Mouse (Mus musculus): ENCODE measurements around the gene Tppp3. TPM values are rescaled to one million over a fixed set of nuclear protein-coding genes. Genes with fewer than 3 reads are reported as not detected.

Tppp3 gene
- polyA plus RNA-seq, 1 experiment from 2014 or later = 42.3 TPM

- peak; percentile 87 for DNase-seq
- H3K9ac ChIP-seq = no peak overlapping the region
- H3K4me1 ChIP-seq (ENCODE audit: insufficient read depth) = no peaks in the 10 kb centered on the region
- TF ChIP-seq CTCF (IDR thresholded peaks at IDR 0.05; ENCODE audit: low read depth) = no peak
- H3K36me3 ChIP-seq (ENCODE audit: insufficient read depth) = no peaks in the 10 kb centered on the region
- no peak overlapping the region for H3K4me3 ChIP-seq (ENCODE audit: low read depth, low read length)
- peak overlapping the region; percentile 60 for H3K27ac ChIP-seq (ENCODE audit: low read depth)
- 49% methylated on average over 4 of the region's 4 CpGs for WGBS
- no peaks in the 10 kb centered on the region for H3K9me3 ChIP-seq (ENCODE audit: low read depth, low read length)
- H3K27me3 ChIP-seq (ENCODE audit: insufficient read depth, low read length) = peaks cover 5% of the 10 kb centered on the region; the same call in 1 of the 2 replicates
- ATAC-seq (ENCODE audit: insufficient read depth) = peak; percentile 83
- H3K4me2 ChIP-seq = no peak overlapping the region
Observed at GRCm38 (mm10) chr8:105419800-105420199, 51.5 kb downstream of the Tppp3 start.

- peak; percentile 21 for DNase-seq
- no peaks in the 10 kb centered on the region for H3K36me3 ChIP-seq (ENCODE audit: insufficient read depth)
- 60% methylated on average over 2 of the region's 2 CpGs for WGBS
- H3K4me3 ChIP-seq (ENCODE audit: low read depth, low read length) = no peak overlapping the region
- H3K4me2 ChIP-seq = no peak overlapping the region
- H3K9me3 ChIP-seq (ENCODE audit: low read depth, low read length) = no peaks in the 10 kb centered on the region
- peak overlapping the region; percentile 60; the same call in 1 of the 2 replicates for H3K27ac ChIP-seq (ENCODE audit: low read depth)
- H3K27me3 ChIP-seq (ENCODE audit: insufficient read depth, low read length) = peaks cover 11% of the 10 kb centered on the region; the same call in 1 of the 2 replicates
- no peak for TF ChIP-seq CTCF (IDR thresholded peaks at IDR 0.05; ENCODE audit: low read depth)
- no peaks in the 10 kb centered on the region for H3K4me1 ChIP-seq (ENCODE audit: insufficient read depth)
- H3K9ac ChIP-seq = no peak overlapping the region
- ATAC-seq (ENCODE audit: insufficient read depth) = no peak
Observed at GRCm38 (mm10) chr8:105418992-105419391, 52.3 kb downstream of the Tppp3 start.

Other genes with a start within 250 kb of the Tppp3 start
- 35.4 and 36.1 TPM in 2 replicates for gene D230025D16Rik, start 246.4 kb downstream of the Tppp3 start, polyA plus RNA-seq (2014; fragmentation: Nextera tagmentation; extraction: Ambion mirVana)
- 17.4 and 21.2 TPM in 2 replicates for gene B3gnt9, start 216.4 kb downstream of the Tppp3 start, polyA plus RNA-seq (2014; fragmentation: Nextera tagmentation; extraction: Ambion mirVana)
- 24.3 and 26.1 TPM in 2 replicates for gene Tradd, start 206.9 kb downstream of the Tppp3 start, polyA plus RNA-seq (2014; fragmentation: Nextera tagmentation; extraction: Ambion mirVana)
- gene Fbxl8, start 206.9 kb downstream of the Tppp3 start, polyA plus RNA-seq (2014; fragmentation: Nextera tagmentation; extraction: Ambion mirVana) = 3.8 and 4.6 TPM in 2 replicates
- gene Hsf4, start 201.7 kb downstream of the Tppp3 start, polyA plus RNA-seq (2014; fragmentation: Nextera tagmentation; extraction: Ambion mirVana) = 0.33 and 0.34 TPM in 2 replicates
- gene Nol3, start 195.4 kb downstream of the Tppp3 start, polyA plus RNA-seq (2014; fragmentation: Nextera tagmentation; extraction: Ambion mirVana) = 0.61 and 1.1 TPM in 2 replicates
- 9.0 and 9.5 TPM in 2 replicates for gene 4931428F04Rik, start 181.7 kb downstream of the Tppp3 start, polyA plus RNA-seq (2014; fragmentation: Nextera tagmentation; extraction: Ambion mirVana)
- gene Exoc3l, start 175.4 kb downstream of the Tppp3 start, polyA plus RNA-seq (2014; fragmentation: Nextera tagmentation; extraction: Ambion mirVana) = 31.9 and 33.3 TPM in 2 replicates
- gene E2f4, start 173.9 kb downstream of the Tppp3 start, polyA plus RNA-seq (2014; fragmentation: Nextera tagmentation; extraction: Ambion mirVana) = 102 and 112 TPM in 2 replicates
- gene Elmo3, start 165.9 kb downstream of the Tppp3 start, polyA plus RNA-seq (2014; fragmentation: Nextera tagmentation; extraction: Ambion mirVana) = 5.2 and 8.0 TPM in 2 replicates
- 2.7 and 3.1 TPM in 2 replicates for gene Lrrc29, start 145.2 kb downstream of the Tppp3 start, polyA plus RNA-seq (2014; fragmentation: Nextera tagmentation; extraction: Ambion mirVana)
- 108 and 115 TPM in 2 replicates for gene Tmem208, start 145.2 kb downstream of the Tppp3 start, polyA plus RNA-seq (2014; fragmentation: Nextera tagmentation; extraction: Ambion mirVana)
- gene Fhod1, start 123.6 kb downstream of the Tppp3 start, polyA plus RNA-seq (2014; fragmentation: Nextera tagmentation; extraction: Ambion mirVana) = 15.8 and 18.8 TPM in 2 replicates
- gene Slc9a5, start 122.7 kb downstream of the Tppp3 start, polyA plus RNA-seq (2014; fragmentation: Nextera tagmentation; extraction: Ambion mirVana) = 9.9 and 10.9 TPM in 2 replicates
- gene Plekhg4, start 98.3 kb downstream of the Tppp3 start, polyA plus RNA-seq (2014; fragmentation: Nextera tagmentation; extraction: Ambion mirVana) = 1.8 and 1.9 TPM in 2 replicates
- gene Kctd19, start 58.0 kb downstream of the Tppp3 start, polyA plus RNA-seq (2014; fragmentation: Nextera tagmentation; extraction: Ambion mirVana) = 0.12 and 0.32 TPM in 2 replicates
- gene Lrrc36, start 58.0 kb downstream of the Tppp3 start, polyA plus RNA-seq (2014; fragmentation: Nextera tagmentation; extraction: Ambion mirVana) = 0.34 and 0.50 TPM in 2 replicates
- 40.0 and 41.9 TPM in 2 replicates for gene Zdhhc1, start 25.4 kb upstream of the Tppp3 start, polyA plus RNA-seq (2014; fragmentation: Nextera tagmentation; extraction: Ambion mirVana)
- 4.8 and 5.9 TPM in 2 replicates for gene Hsd11b2, start 47.2 kb upstream of the Tppp3 start, polyA plus RNA-seq (2014; fragmentation: Nextera tagmentation; extraction: Ambion mirVana)
- gene Atp6v0d1, start 94.5 kb upstream of the Tppp3 start, polyA plus RNA-seq (2014; fragmentation: Nextera tagmentation; extraction: Ambion mirVana) = 74.6 and 81.0 TPM in 2 replicates
- 32.1 and 33.7 TPM in 2 replicates for gene Ripor1, start 133.7 kb upstream of the Tppp3 start, polyA plus RNA-seq (2014; fragmentation: Nextera tagmentation; extraction: Ambion mirVana)
- gene Ctcf, start 165.0 kb upstream of the Tppp3 start, polyA plus RNA-seq (2014; fragmentation: Nextera tagmentation; extraction: Ambion mirVana) = 127 and 129 TPM in 2 replicates
- gene Agrp, start 165.9 kb upstream of the Tppp3 start, polyA plus RNA-seq (2014; fragmentation: Nextera tagmentation; extraction: Ambion mirVana) = 0.69 and 0.89 TPM in 2 replicates
- gene Carmil2, start 214.7 kb upstream of the Tppp3 start, polyA plus RNA-seq (2014; fragmentation: Nextera tagmentation; extraction: Ambion mirVana) = 0.70 and 1.1 TPM in 2 replicates
- 62.2 and 68.6 TPM in 2 replicates for gene Acd, start 229.6 kb upstream of the Tppp3 start, polyA plus RNA-seq (2014; fragmentation: Nextera tagmentation; extraction: Ambion mirVana)
- gene Pard6a, start 229.6 kb upstream of the Tppp3 start, polyA plus RNA-seq (2014; fragmentation: Nextera tagmentation; extraction: Ambion mirVana) = 13.4 and 13.6 TPM in 2 replicates
- gene 4933405L10Rik, start 236.1 kb upstream of the Tppp3 start, polyA plus RNA-seq (2014; fragmentation: Nextera tagmentation; extraction: Ambion mirVana) = 0.15 TPM in 1 of 2 replicates, not detected in the other
- gene Enkd1, start 236.7 kb upstream of the Tppp3 start, polyA plus RNA-seq (2014; fragmentation: Nextera tagmentation; extraction: Ambion mirVana) = 28.7 and 29.7 TPM in 2 replicates

Data from lung, embryonic 14.5 days (tissue).